Mouse (Mus musculus) c-Kit-positive CD71-negative TER-119-negative erythroid progenitor cells, embryonic 14.5 days (primary cell): ENCODE measurements at regions not wholly inside any gene's neighbourhood (a gene's known extent, or its start where the extent isn't known, plus 50 kb on each side); places are given as distances from the start of the nearest gene placed in this dataset.

ENCODE experiments used
- DNase-seq: peaks from one replicate; pipeline ENCODE4 v3.0.0-alpha.2; 2013; ENCODE audit warnings: low read depth

- DNase-seq = no peak
Observed at GRCm38 (mm10) chrX:57711914-57712313, 208.4 kb upstream of the Gpr101 start.

- no peak for DNase-seq
Observed at GRCm38 (mm10) chrX:57709115-57709877, 205.7 kb upstream of the Gpr101 start.

DNA sequence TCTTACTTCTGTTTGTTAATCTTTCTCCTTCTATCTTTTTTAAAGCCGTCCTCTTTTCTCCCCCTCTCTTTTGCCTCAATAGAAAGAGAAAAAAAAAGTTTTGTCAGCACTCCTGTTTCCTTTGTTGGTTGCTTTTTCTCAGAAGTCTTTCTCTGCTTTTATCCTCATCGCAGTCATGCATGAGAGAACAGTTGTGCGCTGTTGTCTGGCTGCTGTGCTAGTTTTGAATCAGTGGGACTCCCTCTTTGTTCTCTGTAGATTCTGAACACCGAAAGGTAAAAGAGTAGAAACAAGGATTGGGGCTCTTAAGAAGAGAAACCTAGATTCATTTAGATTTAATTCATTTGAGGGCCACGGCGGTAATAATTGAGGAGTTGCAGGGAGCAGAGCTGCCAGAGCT is 204.9 kb upstream of the Gpr101 start:
- DNase-seq = no peak

GRCm38 (mm10) chrX:57707932-57708331 is 204.4 kb upstream of the Gpr101 start:
- DNase-seq = no peak

DNA sequence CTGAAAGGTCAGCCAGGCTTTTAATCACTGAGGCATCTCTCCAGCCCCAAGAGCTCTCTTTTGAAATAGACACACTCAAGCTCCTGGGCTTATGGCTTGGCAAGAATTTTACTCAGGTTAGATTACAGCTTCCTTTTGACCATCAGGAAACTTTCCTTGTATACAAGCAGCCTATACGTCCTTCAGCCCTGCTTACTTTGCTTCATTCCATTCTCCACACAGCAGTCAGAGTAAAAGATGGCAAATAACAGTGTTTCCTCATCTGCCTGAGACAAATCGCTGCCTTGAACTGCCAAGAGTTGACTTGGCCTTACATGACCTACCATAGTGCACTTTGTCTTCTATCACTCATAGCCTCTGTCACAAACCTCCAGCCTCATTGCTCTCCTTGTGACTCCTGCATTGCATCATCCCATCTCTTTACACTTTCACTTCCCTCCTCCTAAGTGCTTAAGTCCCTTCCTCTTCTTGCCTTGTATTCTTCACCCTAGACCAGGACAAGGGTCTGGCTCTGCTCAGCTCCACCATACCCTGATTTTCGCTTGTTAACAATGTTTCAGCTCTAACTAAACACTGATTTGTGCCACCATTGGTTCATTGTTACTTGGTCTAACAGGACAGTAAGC is 203.2 kb upstream of the Gpr101 start:
- no peak for DNase-seq

DNA sequence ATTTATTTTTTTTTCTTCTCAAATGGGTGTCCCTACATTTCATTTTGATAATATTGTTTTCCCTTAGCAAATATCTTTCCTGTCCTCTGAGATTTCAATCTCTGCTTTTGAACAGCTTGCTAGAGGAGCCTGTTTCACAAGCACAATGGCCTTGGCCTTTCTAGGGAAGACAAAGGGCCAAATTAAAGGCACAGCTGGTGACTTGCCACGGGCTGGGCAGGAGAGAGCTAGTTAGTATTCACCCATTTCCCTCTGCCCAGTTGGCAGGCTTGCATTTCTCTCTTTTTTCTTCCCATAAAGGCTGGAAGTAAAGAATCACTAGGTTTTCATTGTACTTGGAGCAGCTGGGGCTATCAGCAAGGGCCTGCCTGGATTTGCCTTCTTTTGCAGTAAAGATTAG is 188.9 kb upstream of the Gpr101 start:
- DNase-seq = no peak

DNA sequence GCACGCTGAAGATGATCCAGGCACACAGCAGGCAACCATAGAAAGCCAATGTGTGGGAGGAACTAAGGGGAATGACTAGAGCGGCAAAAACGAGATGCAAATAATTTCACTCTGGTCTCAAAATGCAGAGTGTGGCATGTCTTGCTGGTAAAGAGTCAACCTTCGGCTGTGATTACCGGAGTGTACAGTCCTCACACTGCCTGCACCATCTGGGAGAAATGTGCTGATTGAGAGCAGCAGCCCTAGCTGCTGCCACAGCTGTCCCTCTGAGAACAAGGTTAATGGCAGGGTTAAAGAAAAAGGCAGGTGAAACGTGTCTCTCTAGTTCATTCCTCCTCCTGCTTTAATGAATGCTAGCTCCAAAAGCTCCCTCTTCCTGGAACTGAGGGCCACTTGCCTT is 173.2 kb upstream of the Gpr101 start:
- DNase-seq = no peak

DNA sequence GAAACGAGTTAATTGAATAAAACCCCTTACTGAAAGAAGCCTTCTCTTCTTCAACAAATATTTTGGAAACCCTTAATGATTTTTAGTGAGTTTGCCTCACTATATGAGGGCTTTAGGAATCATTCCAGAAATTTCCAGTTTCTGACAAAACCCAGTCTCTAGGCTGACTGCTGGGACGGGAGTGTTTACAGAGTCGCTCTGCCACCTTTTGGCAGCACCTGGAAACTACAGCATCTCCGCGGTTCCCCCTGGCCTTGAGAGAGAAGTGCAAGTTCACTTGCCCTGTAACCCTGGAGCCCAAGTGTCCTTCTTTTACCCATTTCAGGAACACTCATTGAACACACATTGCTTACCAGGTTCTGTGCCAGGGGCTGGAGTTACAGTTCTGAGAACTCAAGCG is 171.4 kb upstream of the Gpr101 start:
- peak; percentile 6 for DNase-seq

DNA sequence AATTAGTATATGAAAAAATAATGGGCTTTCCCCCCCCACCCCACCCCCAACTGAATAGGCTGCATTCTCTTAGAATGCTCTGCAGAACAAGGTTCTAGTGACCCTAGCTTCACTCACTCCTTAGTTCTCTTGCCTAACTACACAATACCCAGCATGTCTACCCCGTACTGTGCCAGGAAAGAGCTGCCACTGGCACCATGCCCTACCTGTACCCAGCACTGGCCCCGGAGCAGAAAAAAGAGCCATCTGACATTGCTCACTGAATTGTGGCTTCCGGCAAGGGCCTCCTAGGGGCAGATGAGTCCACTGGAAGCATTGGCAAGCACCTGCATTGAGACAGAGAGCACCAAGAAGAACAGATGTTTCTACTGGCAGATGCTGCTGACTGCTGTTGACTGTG is 156.0 kb upstream of the Gpr101 start:
- DNase-seq = no peak

DNA sequence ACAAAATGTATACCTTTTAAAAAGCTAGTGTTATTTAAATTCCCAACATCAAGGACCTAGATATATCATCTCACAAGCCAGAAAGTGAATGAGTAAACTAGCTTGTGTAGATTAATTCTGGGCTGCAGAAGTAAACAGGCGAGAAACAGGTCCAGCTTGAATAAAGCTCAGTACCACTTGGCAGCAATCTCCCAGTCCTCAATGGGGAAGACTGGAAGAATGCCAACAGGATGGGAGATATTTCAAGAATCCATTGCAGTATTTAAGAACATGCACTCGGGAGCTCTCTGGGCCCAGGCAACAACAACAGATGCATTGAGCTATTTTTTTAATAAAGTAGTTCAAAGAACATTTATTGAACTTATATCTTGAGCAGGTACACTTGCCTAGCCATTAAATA is 152.5 kb upstream of the Gpr101 start:
- DNase-seq = no peak

GRCm38 (mm10) chrX:57655483-57655882 is 151.9 kb upstream of the Gpr101 start:
- DNase-seq = no peak
